Mouse (Mus musculus) heart, postnatal 0 days (tissue): Measurements from ENCODE around the gene Atf6b.
A peak's percentile ranks its signal among the peaks of the same experiment; 100 is the strongest.

Experiments used
- CTCF ChIP-seq: IDR thresholded peaks from 2 replicates; pipeline ENCODE4 v1.5.1; 2016; ENCODE audit warnings: antibody characterized with exemption, control low read depth, low read depth
- EP300 ChIP-seq: IDR thresholded peaks from 2 replicates; pipeline ENCODE4 v1.6.1; 2016; ENCODE audit warnings: antibody characterized with exemption, low read depth

DNA sequence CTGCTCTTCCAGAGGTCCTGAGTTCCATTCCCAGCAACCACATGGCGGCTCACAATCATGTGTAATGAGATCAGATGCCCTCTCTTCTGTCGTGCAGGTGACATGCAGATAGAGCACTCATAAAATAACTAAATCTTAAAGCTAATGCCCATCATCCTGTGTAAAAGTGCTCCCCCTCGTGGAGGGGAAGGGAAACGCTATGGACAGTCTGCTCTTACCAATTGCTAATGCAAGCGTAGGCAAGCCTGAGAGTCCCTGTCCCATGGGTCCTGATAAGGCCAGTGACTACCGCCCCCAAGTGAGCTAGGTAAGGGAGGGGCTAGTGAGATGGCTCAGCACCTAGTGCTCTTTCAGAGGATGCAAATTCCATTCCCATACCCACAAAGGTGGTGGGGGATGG is 27.9 kb upstream of the Atf6b start:
- TF ChIP-seq CTCF = peak; percentile 81
- no peak for TF ChIP-seq EP300
